9 mouse cellular contexts compared by ENCODE assay signal in genomic region chr12:57575931-57576628, GRCm38 (mm10). TPM values are rescaled to one million over a fixed set of nuclear protein-coding genes. Genes with fewer than 3 reads are reported as not detected.
DNase-seq lines count a peak whose midpoint lies in the region; ATAC-seq and TF ChIP-seq lines count a peak whose summit lies in the region.
"Had no signal": no experiment of that assay in that cellular context is flagged by ENCODE, and none has a peak within 500 bp of the region (broad histone marks: within the 10 kb centered on the region; RNA-seq: fewer than 3 reads in every experiment).

No protein-coding gene starts in this region.

- H3K36me3 ChIP-seq in erythroblast, embryonic 14.5 days (ENCODE audit: control insufficient read depth), result no peaks in the 10 kb centered on the region
- H3K36me3 ChIP-seq in ES-Bruce4 (ENCODE audit: control insufficient read depth, insufficient read depth, low read length, poor library complexity, severe bottlenecking), result no peaks in the 10 kb centered on the region
- no peaks in the 10 kb centered on the region for H3K36me3 ChIP-seq in embryonic facial prominence, embryonic 15.5 days
- no peaks in the 10 kb centered on the region for H3K36me3 ChIP-seq in hindbrain, embryonic 16.5 days (ENCODE audit: control insufficient read depth, insufficient read depth, low read length)
- no peaks in the 10 kb centered on the region for H3K36me3 ChIP-seq in liver, postnatal 0 days (replicated peaks; ENCODE audit: insufficient read depth, low read length)

- H3K27me3 ChIP-seq in erythroblast, embryonic 14.5 days (ENCODE audit: control insufficient read depth), result peaks cover 17% of the 10 kb centered on the region
- H3K27me3 ChIP-seq in ES-Bruce4 (ENCODE audit: control insufficient read depth, insufficient read depth, low read length, poor library complexity, severe bottlenecking), result peaks cover 16% of the 10 kb centered on the region
- peaks cover 35% of the 10 kb centered on the region for H3K27me3 ChIP-seq in embryonic facial prominence, embryonic 15.5 days
- H3K27me3 ChIP-seq in hindbrain, embryonic 16.5 days (replicated peaks; ENCODE audit: control insufficient read depth, insufficient read depth, low read length), result peaks cover 4% of the 10 kb centered on the region
- H3K27me3 ChIP-seq in liver, postnatal 0 days (ENCODE audit: insufficient read depth, low read length), result peaks cover 11% of the 10 kb centered on the region

- H3K9me3 ChIP-seq in erythroblast, embryonic 14.5 days (ENCODE audit: control insufficient read depth, low read length), result peaks cover 14% of the 10 kb centered on the region
- H3K9me3 ChIP-seq in ES-Bruce4 (replicated peaks; ENCODE audit: control insufficient read depth, insufficient read depth, low read length, poor library complexity, severe bottlenecking), result no peaks in the 10 kb centered on the region
- no peaks in the 10 kb centered on the region for H3K9me3 ChIP-seq in embryonic facial prominence, embryonic 15.5 days (replicated peaks)
- H3K9me3 ChIP-seq in hindbrain, embryonic 16.5 days (ENCODE audit: control insufficient read depth, low read length), result no peaks in the 10 kb centered on the region
- no peaks in the 10 kb centered on the region for H3K9me3 ChIP-seq in liver, postnatal 0 days (ENCODE audit: low read length)

- DNase-seq in liver, postnatal 0 days, result peak; percentile 43
- DNase-seq in thymus, postnatal 10 days (ENCODE audit: low spot score in 2 of 2), result no peak

- H3K4me3 ChIP-seq in erythroblast, embryonic 14.5 days (replicated peaks), result peak overlapping the region; percentile 14
- H3K4me3 ChIP-seq in ES-Bruce4 (ENCODE audit: low read depth, low read length), result peak overlapping the region; percentile 64
- peak overlapping the region; percentile 51 for H3K4me3 ChIP-seq in embryonic facial prominence, embryonic 15.5 days (replicated peaks)
- H3K4me3 ChIP-seq in hindbrain, embryonic 16.5 days (ENCODE audit: low read length), result peak overlapping the region; percentile 50
- peak overlapping the region; percentile 35 for H3K4me3 ChIP-seq in liver, postnatal 0 days (ENCODE audit: low read depth, low read length)
- peak overlapping the region; percentile 49 for H3K4me3 ChIP-seq in olfactory bulb, adult 2 months (ENCODE audit: insufficient read depth, low read depth, low read length)

- no peak for TF ChIP-seq EP300 in ES-Bruce4 (IDR thresholded peaks at IDR 0.05; ENCODE audit: insufficient read depth, low read depth, low read length)
- TF ChIP-seq EP300 in liver, postnatal 0 days (IDR thresholded peaks at IDR 0.05; ENCODE audit: low read depth), result no peak

- no peak for TF ChIP-seq POLR2A in ES-Bruce4 (IDR thresholded peaks at IDR 0.05; ENCODE audit: insufficient read depth, low read length)
- TF ChIP-seq POLR2A in olfactory bulb, adult 2 months (IDR thresholded peaks at IDR 0.05; ENCODE audit: insufficient read depth, low read depth, low read length), result no peak

- no peak overlapping the region for H3K27ac ChIP-seq in ES-Bruce4 (ENCODE audit: insufficient read depth, low read length)
- no peak overlapping the region for H3K27ac ChIP-seq in embryonic facial prominence, embryonic 15.5 days (replicated peaks)
- no peak overlapping the region for H3K27ac ChIP-seq in hindbrain, embryonic 16.5 days (ENCODE audit: low read depth, low read length)
- H3K27ac ChIP-seq in liver, postnatal 0 days (ENCODE audit: low read depth), result no peak overlapping the region
- no peak overlapping the region for H3K27ac ChIP-seq in olfactory bulb, adult 2 months (ENCODE audit: insufficient read depth, low read depth, low read length)

- peak overlapping the region; percentile 38 for H3K9ac ChIP-seq in ES-Bruce4 (ENCODE audit: low read depth, poor library complexity, severe bottlenecking)
- H3K9ac ChIP-seq in embryonic facial prominence, embryonic 15.5 days, result peak overlapping the region; percentile 26; the same call in 1 of the 2 replicates
- peak overlapping the region; percentile 46 for H3K9ac ChIP-seq in hindbrain, embryonic 16.5 days (ENCODE audit: low read depth, low read length)
- peak overlapping the region; percentile 44; the same call in 1 of the 2 replicates for H3K9ac ChIP-seq in liver, postnatal 0 days (replicated peaks)

- H3K4me2 ChIP-seq in embryonic facial prominence, embryonic 15.5 days (replicated peaks), result peak overlapping the region; percentile 86
- peak overlapping the region; percentile 70 for H3K4me2 ChIP-seq in hindbrain, embryonic 16.5 days (ENCODE audit: low read length)
- peak overlapping the region; percentile 64 for H3K4me2 ChIP-seq in liver, postnatal 0 days (ENCODE audit: low read depth, low read length)

- under 1% methylated on average over 81 of the region's 81 CpGs for WGBS in embryonic facial prominence, embryonic 15.5 days
- WGBS in hindbrain, embryonic 16.5 days, result 2% methylated on average over 79 of the region's 81 CpGs
- 5% methylated on average over 80 of the region's 81 CpGs for WGBS in liver, postnatal 0 days (ENCODE audit: insufficient replicate concordance)
- WGBS in olfactory bulb, adult 2 months, result 4% methylated on average over 74 of the region's 81 CpGs

- TF ChIP-seq CTCF in ES-Bruce4 (IDR thresholded peaks at IDR 0.05; ENCODE audit: low read depth, low read length), result peak; percentile 56
- peak; percentile 35; the same call in 1 of the 2 replicates for TF ChIP-seq CTCF in liver, postnatal 0 days (IDR thresholded peaks at IDR 0.05; ENCODE audit: low read depth)
- TF ChIP-seq CTCF in olfactory bulb, adult 2 months (IDR thresholded peaks at IDR 0.05; ENCODE audit: insufficient read depth, low read depth, low read length), result peak; percentile 35; the same call in 1 of the 2 replicates

- H3K4me1 ChIP-seq in erythroblast, embryonic 14.5 days (ENCODE audit: control insufficient read depth), result no peaks in the 10 kb centered on the region
- H3K4me1 ChIP-seq in ES-Bruce4 (ENCODE audit: control insufficient read depth, insufficient read depth, low read length), result no peaks in the 10 kb centered on the region
- H3K4me1 ChIP-seq in embryonic facial prominence, embryonic 15.5 days, result peaks cover 7% of the 10 kb centered on the region
- peaks cover 4% of the 10 kb centered on the region; the same call in 1 of the 2 replicates for H3K4me1 ChIP-seq in hindbrain, embryonic 16.5 days (ENCODE audit: control insufficient read depth, insufficient read depth, low read depth, low read length)
- no peaks in the 10 kb centered on the region; the same call in 1 of the 2 replicates for H3K4me1 ChIP-seq in liver, postnatal 0 days (ENCODE audit: insufficient read depth)
- peaks cover 8% of the 10 kb centered on the region for H3K4me1 ChIP-seq in olfactory bulb, adult 2 months (ENCODE audit: control insufficient read depth, insufficient read depth, low read length)

- no peak for ATAC-seq in erythroblast, adult 5-6 weeks (replicated peaks; ENCODE audit: low FRiP score, poor library complexity, severe bottlenecking)
- peak; percentile 88 for ATAC-seq in embryonic facial prominence, embryonic 15.5 days (ENCODE audit: insufficient number of reproducible peaks, low FRiP score, low TSS enrichment, low read depth)
- peak; percentile 93 for ATAC-seq in hindbrain, embryonic 16.5 days
- ATAC-seq in liver, postnatal 0 days, result peak; percentile 62; the same call in 1 of the 2 replicates

RNA-seq across cellular contexts. Expression of gene Ttc6, which starts 12.2 kb away (rescaled TPM):
- polyA plus RNA-seq in erythroblast, embryonic 14.5 days (2012), result not detected in 2 replicates
- not detected in 2 replicates for total RNA-seq in erythroblast, adult 5-6 weeks (2015; ENCODE audit: low replicate concordance)
- total RNA-seq in erythroblast, adult 5-6 weeks (2017; ENCODE audit: low replicate concordance), result not detected in 2 replicates
- polyA plus RNA-seq in ES-Bruce4 (2011; ENCODE audit: insufficient read depth, insufficient read length, low read depth, missing spikeins), result 0.22 and 0.24 TPM in 2 replicates
- polyA plus RNA-seq in embryonic facial prominence, embryonic 15.5 days (2015; fragmentation: Nextera tagmentation; extraction: Ambion mirVana), result 1.2 and 1.4 TPM in 2 replicates
- polyA plus RNA-seq in hindbrain, embryonic 16.5 days (2015; fragmentation: Nextera tagmentation; extraction: Ambion mirVana), result 0.57 and 0.76 TPM in 2 replicates
- polyA plus RNA-seq in liver, postnatal 0 days (2015; fragmentation: Nextera tagmentation; extraction: Ambion mirVana), result 0.08 and 0.09 TPM in 2 replicates
- polyA plus RNA-seq in olfactory bulb, adult 2 months (2012; ENCODE audit: insufficient read depth, insufficient read length, low replicate concordance, missing spikeins), result not detected in 2 replicates
- polyA plus RNA-seq: C2C12 had no signal

RNA-seq across cellular contexts. Expression of gene Foxa1, which starts 29.4 kb away (rescaled TPM):
- polyA plus RNA-seq in erythroblast, embryonic 14.5 days (2012), result not detected in 2 replicates
- total RNA-seq in erythroblast, adult 5-6 weeks (2015; ENCODE audit: low replicate concordance), result not detected in 2 replicates
- total RNA-seq in erythroblast, adult 5-6 weeks (2017; ENCODE audit: low replicate concordance), result not detected in 2 replicates
- 0.62 and 0.85 TPM in 2 replicates for polyA plus RNA-seq in ES-Bruce4 (2011; ENCODE audit: insufficient read depth, insufficient read length, low read depth, missing spikeins)
- 2.1 and 3.9 TPM in 2 replicates for polyA plus RNA-seq in embryonic facial prominence, embryonic 15.5 days (2015; fragmentation: Nextera tagmentation; extraction: Ambion mirVana)
- 0.18 and 0.59 TPM in 2 replicates for polyA plus RNA-seq in hindbrain, embryonic 16.5 days (2015; fragmentation: Nextera tagmentation; extraction: Ambion mirVana)
- polyA plus RNA-seq in liver, postnatal 0 days (2015; fragmentation: Nextera tagmentation; extraction: Ambion mirVana), result 1.5 and 2.3 TPM in 2 replicates
- polyA plus RNA-seq in olfactory bulb, adult 2 months (2012; ENCODE audit: insufficient read depth, insufficient read length, low replicate concordance, missing spikeins), result not detected in 2 replicates
- polyA plus RNA-seq: C2C12 had no signal

Comparison
In these comparisons a context has a peak if more than half of its experiments do, and no peak if none do; other contexts are left out.
1. H3K4me3 ChIP-seq: peak in every context shown above with its lines; median percentile 64 in ES-Bruce4; 51 in embryonic facial prominence, embryonic 15.5 days; 50 in hindbrain, embryonic 16.5 days; 49 in olfactory bulb, adult 2 months; 35 in liver, postnatal 0 days; 14 in erythroblast, embryonic 14.5 days.